Mouse (Mus musculus) heart, postnatal 0 days (tissue): Measurements from ENCODE around the gene Slc26a9.

Source experiments
- CTCF ChIP-seq: IDR thresholded peaks from 2 replicates; pipeline ENCODE4 v1.5.1; 2016; ENCODE audit warnings: antibody characterized with exemption, control low read depth, low read depth
- EP300 ChIP-seq: IDR thresholded peaks from 2 replicates; pipeline ENCODE4 v1.6.1; 2016; ENCODE audit warnings: antibody characterized with exemption, low read depth

DNA sequence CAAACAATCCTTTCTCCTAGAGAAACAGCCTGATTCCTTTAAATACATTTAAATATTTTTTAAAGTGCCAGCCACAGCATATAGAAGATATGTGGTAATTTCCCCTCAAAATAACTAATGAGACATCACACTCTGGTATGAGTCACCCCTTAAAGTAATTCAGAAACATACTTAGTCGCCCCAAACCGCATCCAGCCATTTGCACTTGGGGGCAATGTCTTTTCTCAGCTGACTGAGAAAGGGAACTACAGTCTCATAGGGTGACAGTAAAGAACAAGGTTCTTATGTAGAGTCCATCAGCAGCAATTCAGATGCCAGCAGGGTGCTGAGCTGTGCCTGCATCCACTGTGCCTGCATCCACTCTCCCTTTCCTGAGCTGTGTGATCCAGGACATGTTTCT, 40.3 kb upstream of the Slc26a9 start:
- TF ChIP-seq EP300 = no peak
- no peak for TF ChIP-seq CTCF
